Mouse (Mus musculus): ENCODE data around the gene Wdr20. TPM values are rescaled to one million over a fixed set of nuclear protein-coding genes. Genes with fewer than 3 reads are reported as not detected.
"Not testable (repeated sequence)": the region's sequence is repeated elsewhere in the genome, so short reads cannot be mapped to it uniquely, and the experiment has no call there.

Gene Wdr20
- polyA plus RNA-seq, 1 experiment from 2014 or later: 24.6 TPM

DNA sequence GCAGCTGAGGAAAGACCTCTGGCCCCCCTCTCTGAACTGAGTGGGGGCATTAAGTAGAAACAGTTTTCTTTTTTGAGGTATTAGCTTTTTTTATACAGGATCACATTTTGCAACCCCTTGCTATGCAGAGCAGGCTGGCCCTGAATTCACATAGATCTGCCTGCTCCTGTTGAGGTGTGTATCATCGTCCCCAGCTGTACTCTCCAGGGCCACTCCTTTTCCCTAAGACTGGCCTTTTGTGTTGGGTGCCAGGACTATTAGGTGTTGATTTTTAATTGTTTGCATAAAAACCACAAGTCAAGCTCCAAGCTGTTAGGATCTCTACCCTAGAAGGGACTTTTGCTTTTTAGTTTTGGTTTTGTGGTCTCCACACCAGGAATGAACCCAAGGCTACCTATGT is 39.7 kb upstream of the Wdr20 start:
- H3K36me3 ChIP-seq (ENCODE audit: control insufficient read depth, insufficient read depth, low read length): peaks cover 17% of the 10 kb centered on the region
- no peak overlapping the region for H3K27ac ChIP-seq (ENCODE audit: low read depth, low read length)
- no peak overlapping the region for H3K4me3 ChIP-seq (ENCODE audit: low read depth, low read length)
- no peak overlapping the region for H3K4me2 ChIP-seq (ENCODE audit: low read length)
- 89% methylated on average over 1 of the region's 1 CpGs for WGBS
- no peak overlapping the region for H3K9ac ChIP-seq (ENCODE audit: low read length)
- ATAC-seq (no peak), DNase-seq (ENCODE audit: low spot score) (no peak)
- no peaks in the 10 kb centered on the region for H3K9me3 ChIP-seq (replicated peaks; ENCODE audit: control insufficient read depth, low read length)
- H3K4me1 ChIP-seq (ENCODE audit: control insufficient read depth, insufficient read depth, low read length): peaks cover 11% of the 10 kb centered on the region
- no peaks in the 10 kb centered on the region for H3K27me3 ChIP-seq (replicated peaks; ENCODE audit: control insufficient read depth, insufficient read depth, low read length)

DNA sequence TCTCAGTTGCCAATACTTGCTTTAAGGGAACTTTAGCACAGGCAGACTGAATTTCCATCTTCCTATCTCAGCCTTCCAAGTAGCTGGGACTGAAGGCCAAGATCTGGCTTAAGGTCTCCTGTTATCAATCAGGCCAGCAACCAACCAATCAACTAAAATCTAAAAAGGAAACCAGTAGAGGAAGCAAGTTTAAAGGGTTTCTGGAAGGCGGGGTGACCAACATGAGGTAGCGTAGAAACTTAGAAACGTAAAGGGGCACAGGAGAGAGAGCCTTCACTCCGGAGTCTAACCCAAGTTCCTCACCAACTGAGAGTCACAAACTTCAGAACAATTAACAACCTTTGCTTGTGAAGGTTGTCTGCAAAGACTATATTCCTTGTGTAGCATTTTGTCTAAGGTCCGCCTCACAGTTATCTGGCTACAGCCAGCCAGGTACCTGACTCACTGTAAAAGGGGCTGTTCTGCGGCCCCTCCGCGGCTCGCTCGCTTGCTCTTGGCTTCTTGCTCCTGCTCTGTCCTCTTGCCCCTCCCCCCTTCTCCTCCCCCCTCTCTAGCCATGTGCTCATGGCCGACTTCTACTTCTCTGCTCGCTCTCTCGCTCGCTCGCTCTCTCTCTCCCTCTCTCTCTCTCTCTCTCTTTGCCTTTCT is 39.1 kb upstream of the Wdr20 start:
- WGBS: 51% methylated on average over 15 of the region's 15 CpGs

DNA sequence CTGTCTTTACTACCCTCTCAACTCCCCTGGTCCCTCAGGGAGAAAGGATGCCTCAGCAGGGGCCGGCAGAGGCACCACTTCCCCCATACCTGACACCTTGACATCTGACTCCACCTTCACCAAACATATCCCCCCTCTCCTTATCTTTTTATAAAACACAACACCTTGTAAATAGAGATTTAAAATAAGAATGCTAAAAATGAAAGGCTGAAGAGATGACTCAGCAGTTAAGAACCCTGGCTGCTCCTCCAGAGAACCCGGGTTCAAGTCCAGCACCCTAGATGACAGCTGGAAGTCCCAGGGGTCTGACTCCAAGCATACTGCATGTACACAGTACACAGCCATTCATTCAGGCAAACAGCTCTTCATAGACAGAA is 38.6 kb upstream of the Wdr20 start:
- ATAC-seq: no peak

More for the DNA sequence above, 39.1 kb upstream of the Wdr20 start:
- Histone ChIP-seq H3K36me3 (ENCODE audit: control insufficient read depth, insufficient read depth, low read length) (peaks cover 12% of the 10 kb centered on the region), H3K4me2 (ENCODE audit: low read length) (no peak overlapping the region), H3K27ac (ENCODE audit: low read depth, low read length) (no peak overlapping the region), H3K9me3 (replicated peaks; ENCODE audit: control insufficient read depth, low read length) (no peaks in the 10 kb centered on the region), H3K4me3 (ENCODE audit: low read depth, low read length) (no peak overlapping the region), H3K27me3 (replicated peaks; ENCODE audit: control insufficient read depth, insufficient read depth, low read length) (no peaks in the 10 kb centered on the region), H3K9ac (ENCODE audit: low read length) (no peak overlapping the region), H3K4me1 (ENCODE audit: control insufficient read depth, insufficient read depth, low read length) (peaks cover 11% of the 10 kb centered on the region)
- no peak for DNase-seq (ENCODE audit: low spot score)
- ATAC-seq: no peak

DNA sequence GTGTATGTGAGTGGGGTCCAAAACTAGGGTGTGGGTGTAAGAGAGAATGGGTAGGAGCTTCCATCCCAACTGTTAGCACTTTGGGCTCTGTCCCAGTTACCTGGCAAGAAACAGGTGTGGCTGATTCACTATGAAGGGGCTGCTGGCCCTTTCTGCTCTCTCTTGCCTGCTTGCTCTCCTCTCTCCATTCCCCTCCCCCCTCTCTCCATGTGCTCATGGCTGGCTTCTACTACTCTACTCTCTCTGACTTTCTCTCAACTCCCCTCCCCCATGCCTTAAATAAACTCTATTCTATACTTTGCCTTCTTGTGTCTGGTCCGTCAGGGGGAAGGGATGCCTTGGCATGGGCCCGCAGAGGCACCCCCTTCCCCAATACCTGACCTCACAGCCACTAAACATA is 37.0 kb upstream of the Wdr20 start:
- no peak overlapping the region for H3K4me3 ChIP-seq (ENCODE audit: low read depth, low read length)
- H3K27me3 ChIP-seq (replicated peaks; ENCODE audit: control insufficient read depth, insufficient read depth, low read length): no peaks in the 10 kb centered on the region
- no peaks in the 10 kb centered on the region for H3K9me3 ChIP-seq (replicated peaks; ENCODE audit: control insufficient read depth, low read length)
- no peak for ATAC-seq
- H3K27ac ChIP-seq (ENCODE audit: low read depth, low read length): no peak overlapping the region
- DNase-seq (ENCODE audit: low spot score): no peak
- 0 out of 2 replicates have a peak, but pooled peaks cover 3% of the 10 kb centered on the region for H3K4me1 ChIP-seq (ENCODE audit: control insufficient read depth, insufficient read depth, low read length)
- WGBS: 57% methylated on average over 2 of the region's 2 CpGs
- no peaks in the 10 kb centered on the region for H3K36me3 ChIP-seq (ENCODE audit: control insufficient read depth, insufficient read depth, low read length)
- H3K9ac ChIP-seq (ENCODE audit: low read length): no peak overlapping the region
- no peak overlapping the region for H3K4me2 ChIP-seq (ENCODE audit: low read length)

More for the DNA sequence above, 38.6 kb upstream of the Wdr20 start:
- peaks cover 7% of the 10 kb centered on the region for H3K36me3 ChIP-seq (ENCODE audit: control insufficient read depth, insufficient read depth, low read length)
- peaks cover 11% of the 10 kb centered on the region for H3K4me1 ChIP-seq (ENCODE audit: control insufficient read depth, insufficient read depth, low read length)
- H3K27ac ChIP-seq (ENCODE audit: low read depth, low read length): no peak overlapping the region
- DNase-seq (ENCODE audit: low spot score): no peak
- no peak overlapping the region for H3K9ac ChIP-seq (ENCODE audit: low read length)
- no peak overlapping the region for H3K4me2 ChIP-seq (ENCODE audit: low read length)
- 59% methylated on average over 2 of the region's 2 CpGs for WGBS
- no peaks in the 10 kb centered on the region for H3K27me3 ChIP-seq (replicated peaks; ENCODE audit: control insufficient read depth, insufficient read depth, low read length)
- no peak overlapping the region for H3K4me3 ChIP-seq (ENCODE audit: low read depth, low read length)
- no peaks in the 10 kb centered on the region for H3K9me3 ChIP-seq (replicated peaks; ENCODE audit: control insufficient read depth, low read length)

DNA sequence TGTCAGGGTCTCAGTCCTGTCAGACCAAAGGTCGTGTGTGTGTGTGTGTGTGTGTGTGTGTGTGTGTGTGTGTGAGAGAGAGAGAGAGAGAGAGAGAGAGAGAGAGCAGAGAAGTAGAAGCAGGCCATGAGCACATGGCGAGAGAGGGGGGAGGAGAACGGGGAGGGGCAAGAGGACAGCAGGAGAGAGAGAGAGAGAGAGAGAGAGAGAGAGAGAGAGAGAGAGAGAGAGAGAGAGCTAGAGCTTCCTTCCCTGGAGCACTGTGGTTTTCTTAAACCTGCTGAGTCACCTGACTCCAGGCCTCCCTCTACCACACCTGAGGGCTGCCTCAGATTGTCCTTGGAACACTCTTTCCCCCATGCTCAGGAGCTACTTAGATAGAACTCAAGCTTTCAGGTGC is 36.4 kb upstream of the Wdr20 start:
- H3K4me3 ChIP-seq (ENCODE audit: low read depth, low read length); H3K9ac ChIP-seq (ENCODE audit: low read length); H3K4me2 ChIP-seq (ENCODE audit: low read length); H3K9me3 ChIP-seq (replicated peaks; ENCODE audit: control insufficient read depth, low read length); DNase-seq (ENCODE audit: low spot score); H3K27ac ChIP-seq (ENCODE audit: low read depth, low read length); ATAC-seq; H3K4me1 ChIP-seq (ENCODE audit: control insufficient read depth, insufficient read depth, low read length); H3K27me3 ChIP-seq (replicated peaks; ENCODE audit: control insufficient read depth, insufficient read depth, low read length); H3K36me3 ChIP-seq (ENCODE audit: control insufficient read depth, insufficient read depth, low read length): not testable (repeated sequence)
- WGBS: 17% methylated on average over 1 of the region's 3 CpGs

DNA sequence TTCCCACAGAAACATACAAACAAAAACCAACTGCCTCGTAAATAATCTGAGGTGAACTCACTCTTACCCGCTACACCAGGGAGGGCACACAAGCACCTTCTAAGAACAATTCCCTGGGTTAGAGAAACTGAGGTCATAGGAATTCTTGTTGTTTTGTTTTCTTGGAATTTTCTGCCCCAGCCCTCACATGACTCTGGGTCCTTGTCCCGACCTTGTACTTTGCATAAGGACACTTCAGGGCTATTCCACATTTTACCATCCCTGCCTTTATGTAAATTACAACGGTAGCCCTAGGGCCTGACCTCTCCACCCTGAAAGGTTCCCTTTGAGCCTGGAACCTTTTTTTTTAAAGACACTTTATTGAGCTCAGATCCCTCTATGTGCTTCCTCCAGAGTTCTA is 35.2 kb upstream of the Wdr20 start, which contains the start of gene Hsp90aa1:
TSS of gene Hsp90aa1 (minus strand) at position 173 of the 400 bp plus-strand sequence.
- Histone ChIP-seq H3K27me3 (replicated peaks; ENCODE audit: control insufficient read depth, insufficient read depth, low read length) (no peaks in the 10 kb centered on the region), H3K9ac (ENCODE audit: low read length) (no peak within 1 kb of the TSS), H3K27ac (ENCODE audit: low read depth, low read length) (no peak within 1 kb of the TSS), H3K9me3 (replicated peaks; ENCODE audit: control insufficient read depth, low read length) (no peaks in the 10 kb centered on the region), H3K4me3 (ENCODE audit: low read depth, low read length) (no peak within 1 kb of the TSS), H3K4me1 (ENCODE audit: control insufficient read depth, insufficient read depth, low read length) (no peaks in the 10 kb centered on the region), H3K36me3 (ENCODE audit: control insufficient read depth, insufficient read depth, low read length) (no peaks in the 10 kb centered on the region), H3K4me2 (ENCODE audit: low read length) (no peak within 1 kb of the TSS)
- DNase-seq (ENCODE audit: low spot score): no peak
- ATAC-seq: no peak
- 49% methylated on average over 4 of the region's 4 CpGs for WGBS

DNA sequence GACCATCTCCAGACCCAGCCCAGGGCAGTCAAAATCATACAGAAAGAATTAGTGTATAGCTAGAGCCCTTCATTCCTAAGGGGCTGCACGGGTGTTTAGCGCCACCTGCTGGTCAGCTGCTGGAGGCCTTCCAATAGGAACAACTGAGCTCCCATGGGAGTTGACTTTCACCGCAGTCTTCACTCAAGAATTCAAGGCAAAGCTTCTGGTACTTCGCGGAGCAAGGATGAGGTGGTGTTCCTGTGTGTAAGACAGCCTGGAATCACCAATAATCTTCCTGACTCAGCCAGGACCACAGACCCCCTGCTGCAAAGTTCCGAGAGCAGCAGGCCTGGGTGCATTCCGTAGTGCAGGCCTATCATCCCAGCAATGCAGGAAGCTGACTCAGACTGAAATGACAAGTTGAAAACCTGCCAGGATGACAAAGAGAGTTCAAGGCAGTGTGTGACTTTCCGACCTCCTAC is 34.7 kb upstream of the Wdr20 start:
- no peaks in the 10 kb centered on the region for H3K27me3 ChIP-seq (replicated peaks; ENCODE audit: control insufficient read depth, insufficient read depth, low read length)
- DNase-seq (ENCODE audit: low spot score): peak; percentile 91
- no peak overlapping the region for H3K4me2 ChIP-seq (ENCODE audit: low read length)
- no peak overlapping the region for H3K9ac ChIP-seq (ENCODE audit: low read length)
- WGBS: 37% methylated on average over 8 of the region's 8 CpGs
- no peaks in the 10 kb centered on the region for H3K36me3 ChIP-seq (ENCODE audit: control insufficient read depth, insufficient read depth, low read length)
- peak; percentile 76 for ATAC-seq
- no peak overlapping the region for H3K4me3 ChIP-seq (ENCODE audit: low read depth, low read length)
- H3K27ac ChIP-seq (ENCODE audit: low read depth, low read length): no peak overlapping the region
- H3K9me3 ChIP-seq (replicated peaks; ENCODE audit: control insufficient read depth, low read length): no peaks in the 10 kb centered on the region
- H3K4me1 ChIP-seq (ENCODE audit: control insufficient read depth, insufficient read depth, low read length): no peaks in the 10 kb centered on the region

DNA sequence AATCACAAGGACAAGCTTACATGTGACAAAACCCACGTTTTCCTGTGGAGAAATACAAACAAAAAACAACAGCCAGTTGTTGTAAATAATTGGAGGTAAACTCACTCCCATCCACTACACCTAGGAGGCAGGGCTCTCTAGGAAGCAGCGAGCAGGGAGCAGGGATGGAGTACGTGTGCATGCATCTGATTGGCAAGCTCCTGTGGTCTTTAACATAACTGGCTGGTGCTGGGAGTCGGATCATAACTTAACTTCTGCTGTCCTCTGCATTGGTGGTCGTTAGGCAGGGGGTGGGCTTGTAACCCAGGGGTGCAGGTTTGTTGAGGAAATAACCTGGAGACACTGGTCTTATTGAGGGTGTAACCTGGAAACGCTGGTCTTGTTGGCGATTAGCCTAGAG is 34.1 kb upstream of the Wdr20 start:
- H3K4me2 ChIP-seq (ENCODE audit: low read length): no peak overlapping the region
- no peaks in the 10 kb centered on the region for H3K36me3 ChIP-seq (ENCODE audit: control insufficient read depth, insufficient read depth, low read length)
- no peak overlapping the region for H3K27ac ChIP-seq (ENCODE audit: low read depth, low read length)
- no peaks in the 10 kb centered on the region for H3K4me1 ChIP-seq (ENCODE audit: control insufficient read depth, insufficient read depth, low read length)
- ATAC-seq: no peak
- no peaks in the 10 kb centered on the region for H3K9me3 ChIP-seq (replicated peaks; ENCODE audit: control insufficient read depth, low read length)
- H3K27me3 ChIP-seq (replicated peaks; ENCODE audit: control insufficient read depth, insufficient read depth, low read length): no peaks in the 10 kb centered on the region
- no peak overlapping the region for H3K9ac ChIP-seq (ENCODE audit: low read length)
- 69% methylated on average over 7 of the region's 7 CpGs for WGBS
- H3K4me3 ChIP-seq (ENCODE audit: low read depth, low read length): no peak overlapping the region
- no peak for DNase-seq (ENCODE audit: low spot score)

DNA sequence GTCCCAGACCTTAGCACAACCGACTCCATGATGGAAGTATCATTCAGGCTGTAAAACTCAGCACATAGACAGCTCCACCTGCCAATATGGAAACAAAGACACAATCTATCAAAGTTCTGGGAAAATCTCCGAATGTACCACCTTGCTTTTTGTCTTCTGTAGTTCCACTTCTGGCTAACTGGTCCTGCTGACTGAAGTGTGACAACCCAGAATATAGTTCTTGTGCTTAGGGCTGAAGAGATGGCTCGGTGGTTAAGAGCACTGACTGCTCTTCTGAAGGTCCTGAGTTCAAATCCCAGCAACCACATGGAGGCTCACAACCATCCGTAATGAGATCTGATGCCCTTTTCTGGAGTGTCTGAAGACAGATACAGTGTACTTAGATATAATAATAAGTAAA is 32.3 kb upstream of the Wdr20 start:
- H3K4me2 ChIP-seq (ENCODE audit: low read length); ATAC-seq; H3K27me3 ChIP-seq (replicated peaks; ENCODE audit: control insufficient read depth, insufficient read depth, low read length); H3K4me3 ChIP-seq (ENCODE audit: low read depth, low read length); H3K4me1 ChIP-seq (ENCODE audit: control insufficient read depth, insufficient read depth, low read length); H3K27ac ChIP-seq (ENCODE audit: low read depth, low read length); H3K9ac ChIP-seq (ENCODE audit: low read length); H3K9me3 ChIP-seq (replicated peaks; ENCODE audit: control insufficient read depth, low read length); H3K36me3 ChIP-seq (ENCODE audit: control insufficient read depth, insufficient read depth, low read length); DNase-seq (ENCODE audit: low spot score): not testable (repeated sequence)
- WGBS: 90% methylated on average over 4 of the region's 4 CpGs
